Mouse (Mus musculus): ENCODE results near the gene Ung.

DNA sequence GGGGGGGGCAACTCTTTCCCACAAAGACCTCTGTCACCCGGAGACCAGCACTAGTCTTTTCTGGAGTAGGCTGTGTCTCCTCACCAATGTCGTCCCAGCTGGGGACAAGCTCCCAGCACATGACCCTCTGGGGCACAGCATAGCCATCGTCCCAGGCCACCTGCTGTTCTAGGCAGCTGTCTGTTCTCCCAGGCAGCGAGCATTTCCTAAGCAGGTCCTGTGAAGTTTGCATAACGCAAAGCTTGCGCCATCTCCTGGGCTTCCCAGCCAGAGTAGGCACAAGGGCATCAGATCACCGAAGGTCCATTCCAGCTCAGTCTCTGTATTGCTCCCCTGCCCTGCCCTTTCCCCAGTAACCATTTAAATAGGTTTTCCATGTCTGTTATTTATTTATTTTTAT lies 27.1 kb downstream of the Ung start:
- TF ChIP-seq EP300 (IDR thresholded peaks at IDR 0.05; ENCODE audit: insufficient read depth, low read depth, low read length) (no peak), CTCF (IDR thresholded peaks at IDR 0.05) (no peak)
